Mouse (Mus musculus) limb, embryonic 14.5 days (tissue): ENCODE results near the gene Col1a1. TPM values are rescaled to one million over a fixed set of nuclear protein-coding genes. Genes with fewer than 3 reads are reported as not detected.

Experiments used
- ATAC-seq: fragments of 200-750 bp; cut with Nextera tagmentation; 2 replicates; pipeline ENCODE4 v1.8.0; 2017; ENCODE audit warnings: low read depth, moderate number of reproducible peaks, moderate TSS enrichment; ENCODE audit not compliant: low FRiP score
- DNase-seq: peaks from one replicate; pipeline ENCODE4 v3.0.0-alpha.2; 2015; ENCODE audit warnings: low spot score
- H3K27ac ChIP-seq: fragments of 300-500 bp; sonication (generic); replicated peaks from 2 replicates; pipeline ENCODE4 v1.5.1; 2014; ENCODE audit warnings: low read depth, mild to moderate bottlenecking, low read length, moderate library complexity, mixed read lengths
- H3K27me3 ChIP-seq: fragments of 300-500 bp; sonication (generic); 2 replicates; pipeline ENCODE4 v1.6.1; 2014; ENCODE audit warnings: low read length, mixed read lengths; ENCODE audit not compliant: control insufficient read depth, insufficient read depth
- H3K36me3 ChIP-seq: fragments of 300-500 bp; sonication (generic); 2 replicates; pipeline ENCODE4 v1.6.1; 2014; ENCODE audit warnings: mild to moderate bottlenecking, low read length, moderate library complexity, mixed read lengths; ENCODE audit not compliant: control insufficient read depth, insufficient read depth
- H3K4me1 ChIP-seq: fragments of 300-500 bp; sonication (generic); 2 replicates; pipeline ENCODE4 v1.6.1; 2014; ENCODE audit warnings: antibody characterized with exemption, low read length, mixed read lengths; ENCODE audit not compliant: control insufficient read depth, insufficient read depth
- H3K4me2 ChIP-seq: fragments of 300-500 bp; sonication (generic); replicated peaks from 2 replicates; pipeline ENCODE4 v1.6.1; 2014; ENCODE audit warnings: low read depth, mild to moderate bottlenecking, low read length, moderate library complexity; ENCODE audit not compliant: severe bottlenecking
- H3K4me3 ChIP-seq: fragments of 300-500 bp; sonication (generic); replicated peaks from 2 replicates; pipeline ENCODE4 v1.5.1; 2014; ENCODE audit warnings: low read length
- H3K9ac ChIP-seq: fragments of 300-500 bp; sonication (generic); 2 replicates; pipeline ENCODE4 v1.6.1; 2014; ENCODE audit warnings: mild to moderate bottlenecking, low read depth, low read length, moderate library complexity; ENCODE audit not compliant: severe bottlenecking
- H3K9me3 ChIP-seq: fragments of 300-500 bp; sonication (generic); 2 replicates; pipeline ENCODE4 v1.6.1; 2016; ENCODE audit warnings: low read length; ENCODE audit not compliant: control insufficient read depth
- POLR2A ChIP-seq: fragments of 200-500 bp; IDR thresholded peaks from 2 replicates; pipeline ENCODE4 v1.8.0; 2012; ENCODE audit warnings: inconsistent platforms, mild to moderate bottlenecking, moderate library complexity, borderline replicate concordance; ENCODE audit not compliant: insufficient read depth, insufficient read length; ENCODE audit errors: extremely low read depth
- WGBS: fragments of 180-500 bp; shearing (Covaris S2); extraction: QIAGEN DNeasy Blood & Tissue Kit; methylation state at CpG from one replicate; pipeline ENCODE4 v1.1.7; 2014; 5-methylcytosine and 5-hydroxymethylcytosine counted together
- polyA plus RNA-seq, 2 experiments: library from polyadenylated mRNA; depleted of rRNA in 1 of 2; stranded (reverse) in 1 of 2; unstranded in 1 of 2; fragments of >200 nt; fragmentation: Nextera tagmentation in 1 of 2; extraction: Ambion mirVana in 1 of 2; gene quantifications; 2 replicates each; pipeline versions ENCODE4 v1.2.1 to v1.2.3; 2012 to 2014

Col1a1 gene
- polyA plus RNA-seq, 2 experiments = 1,421 to 2,873 TPM

GRCm38 (mm10) chr11:94978178-94978915 lies 42.3 kb downstream of the Col1a1 start:
- DNase-seq (no peak), ATAC-seq (peak; percentile 17; the same call in 1 of the 2 replicates)
- 44% methylated on average over 9 of the region's 9 CpGs for WGBS
- Histone ChIP-seq H3K36me3 (no peaks in the 10 kb centered on the region), H3K27ac (no peak overlapping the region), H3K9ac (0 out of 2 replicates have a peak overlapping the region, but pooled peaks have one; percentile 18), H3K4me1 (peaks cover 7% of the 10 kb centered on the region), H3K4me3 (peak overlapping the region; percentile 25), H3K9me3 (no peaks in the 10 kb centered on the region), H3K4me2 (peak overlapping the region; percentile 48), H3K27me3 (no peaks in the 10 kb centered on the region)
- TF ChIP-seq POLR2A = no peak

DNA sequence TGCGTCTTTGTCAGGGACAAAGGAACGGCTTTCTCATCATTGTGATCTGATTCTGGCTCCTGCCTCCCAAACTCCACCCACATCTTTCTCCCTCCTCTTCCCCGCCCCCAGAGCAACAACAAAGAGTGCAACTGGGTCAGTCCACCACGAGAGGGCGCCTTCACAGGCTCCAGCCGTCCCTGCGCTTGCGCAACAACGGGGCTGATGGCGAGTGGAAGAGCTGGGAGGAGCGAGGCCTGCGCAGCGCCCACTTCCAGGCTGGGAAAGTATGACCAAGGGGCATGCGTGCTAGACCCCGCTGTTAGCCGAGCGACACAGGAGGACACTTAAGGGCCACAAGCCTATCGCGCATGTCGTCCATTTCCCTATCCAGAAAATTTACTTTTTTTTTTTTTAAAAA lies 42.9 kb downstream of the Col1a1 start:
- no peak overlapping the region for H3K27ac ChIP-seq
- DNase-seq (peak; percentile 95), ATAC-seq (peak; percentile 92)
- H3K9ac ChIP-seq = 0 out of 2 replicates have a peak overlapping the region, but pooled peaks have one; percentile 18
- H3K4me1 ChIP-seq = peaks cover 7% of the 10 kb centered on the region
- H3K36me3 ChIP-seq = no peaks in the 10 kb centered on the region
- H3K4me3 ChIP-seq = peak overlapping the region; percentile 25
- H3K9me3 ChIP-seq = no peaks in the 10 kb centered on the region
- H3K27me3 ChIP-seq = no peaks in the 10 kb centered on the region
- WGBS = under 1% methylated on average over 20 of the region's 20 CpGs
- peak overlapping the region; percentile 48 for H3K4me2 ChIP-seq
- TF ChIP-seq POLR2A = 0 out of 2 replicates have a peak, but pooled peaks have one; percentile 45

GRCm38 (mm10) chr11:94979462-94980179 lies 43.6 kb downstream of the Col1a1 start:
- no peak overlapping the region for H3K9ac ChIP-seq
- DNase-seq (no peak), ATAC-seq (no peak)
- H3K4me2 ChIP-seq = peak overlapping the region; percentile 48; the same call in 1 of the 2 replicates
- no peaks in the 10 kb centered on the region for H3K36me3 ChIP-seq
- H3K9me3 ChIP-seq = no peaks in the 10 kb centered on the region
- no peaks in the 10 kb centered on the region for H3K27me3 ChIP-seq
- no peak overlapping the region for H3K27ac ChIP-seq
- TF ChIP-seq POLR2A = no peak
- 78% methylated on average over 11 of the region's 11 CpGs for WGBS
- H3K4me1 ChIP-seq = peaks cover 7% of the 10 kb centered on the region
- no peak overlapping the region; the same call in 1 of the 2 replicates for H3K4me3 ChIP-seq

- Histone ChIP-seq H3K27me3 (no peaks in the 10 kb centered on the region), H3K36me3 (no peaks in the 10 kb centered on the region), H3K4me1 (peaks cover 23% of the 10 kb centered on the region), H3K9me3 (no peaks in the 10 kb centered on the region), H3K4me2 (no peak overlapping the region), H3K9ac (no peak overlapping the region), H3K27ac (no peak overlapping the region), H3K4me3 (no peak overlapping the region)
- WGBS = 33% methylated on average over 1 of the region's 1 CpGs
- no peak for ATAC-seq
- no peak for TF ChIP-seq POLR2A
- no peak for DNase-seq
Observed at GRCm38 (mm10) chr11:94985140-94985539, 49.1 kb downstream of the Col1a1 start.

- TF ChIP-seq POLR2A = no peak
- no peak for DNase-seq
- 76% methylated on average over 5 of the region's 5 CpGs for WGBS
Observed at GRCm38 (mm10) chr11:94985822-94986221, 49.8 kb downstream of the Col1a1 start.

More at GRCm38 (mm10) chr11:94985822-94986221, 49.8 kb downstream of the Col1a1 start:
- Histone ChIP-seq H3K9ac (no peak overlapping the region), H3K4me1 (peaks cover 28% of the 10 kb centered on the region), H3K27ac (no peak overlapping the region), H3K4me2 (no peak overlapping the region), H3K27me3 (no peaks in the 10 kb centered on the region), H3K36me3 (no peaks in the 10 kb centered on the region), H3K4me3 (no peak overlapping the region), H3K9me3 (no peaks in the 10 kb centered on the region)
- ATAC-seq = no peak
